Mouse (Mus musculus) thymus, adult 2 months (tissue): Measurements from ENCODE around the gene Adcy6.

ENCODE experiments used
- CTCF ChIP-seq: fragments of 200-500 bp; IDR thresholded peaks from 2 replicates; pipeline ENCODE4 v1.5.1; 2012; ENCODE audit warnings: mild to moderate bottlenecking, control low read depth, low read length, moderate library complexity, borderline replicate concordance; ENCODE audit not compliant: control insufficient read depth, poor library complexity, insufficient read depth; ENCODE audit errors: extremely low read depth
- POLR2A ChIP-seq: fragments of 200-500 bp; IDR thresholded peaks from 2 replicates; pipeline ENCODE4 v1.6.1; 2012; ENCODE audit warnings: mild to moderate bottlenecking, low read length, control low read depth, moderate library complexity; ENCODE audit not compliant: control insufficient read depth, poor library complexity, insufficient read depth; ENCODE audit errors: extremely low read depth

DNA sequence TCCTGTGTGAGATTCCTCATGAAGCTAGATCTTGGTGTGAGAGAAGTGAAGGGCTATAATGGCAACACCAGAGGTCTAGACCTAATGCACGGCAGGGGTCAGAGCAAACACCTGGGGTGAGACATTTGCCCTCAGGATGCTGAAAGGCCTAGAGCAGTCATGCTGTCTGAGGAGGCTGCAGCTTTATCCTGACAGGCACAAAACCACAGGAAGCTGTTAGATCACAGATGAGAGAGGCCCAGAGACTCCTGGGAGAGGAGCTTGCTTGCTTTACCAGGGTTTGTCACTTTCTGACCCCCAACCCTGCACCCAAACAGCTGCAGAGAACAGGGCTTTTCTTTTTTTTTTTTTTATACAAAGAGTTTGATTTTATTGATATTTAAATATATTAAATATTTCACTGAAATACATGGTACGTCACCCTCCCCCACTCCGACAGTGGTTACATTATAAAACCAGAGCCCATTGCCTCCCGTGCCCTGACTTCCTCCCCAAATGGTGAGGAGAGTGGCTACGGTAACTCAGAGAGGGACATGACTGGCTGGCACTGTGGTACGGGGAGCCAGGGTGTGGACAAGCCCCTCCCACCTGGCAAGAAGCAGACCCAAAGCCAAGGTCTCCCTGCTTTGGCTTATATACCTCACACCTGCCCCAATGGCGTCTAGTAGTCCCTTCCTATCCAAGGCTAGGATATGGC is 20.1 kb downstream of the Adcy6 start:
- TF ChIP-seq CTCF (no peak), POLR2A (no peak)
